Mouse (Mus musculus) liver, embryonic 16.5 days (tissue): ENCODE data around the gene Cited2. TPM values are rescaled to one million over a fixed set of nuclear protein-coding genes. Genes with fewer than 3 reads are reported as not detected.
A peak's percentile ranks its signal among the peaks of the same experiment; 100 is the strongest.

Source experiments
- ATAC-seq: fragments of 200-750 bp; cut with Nextera tagmentation; 2 replicates; pipeline ENCODE4 v1.8.0; 2017; ENCODE audit warnings: low read depth, mild to moderate bottlenecking, moderate number of reproducible peaks, moderate library complexity
- H3K27ac ChIP-seq: fragments of 300-500 bp; sonication (generic); 2 replicates; pipeline ENCODE4 v1.5.1; 2014; ENCODE audit warnings: mild to moderate bottlenecking, low read length
- H3K27me3 ChIP-seq: fragments of 300-500 bp; sonication (generic); 2 replicates; pipeline ENCODE4 v1.6.1; 2014; ENCODE audit warnings: low read depth, low read length, mixed read lengths; ENCODE audit not compliant: control insufficient read depth, insufficient read depth
- H3K36me3 ChIP-seq: fragments of 300-500 bp; sonication (generic); 2 replicates; pipeline ENCODE4 v1.6.1; 2014; ENCODE audit warnings: mild to moderate bottlenecking; ENCODE audit not compliant: control insufficient read depth, insufficient read depth
- H3K4me1 ChIP-seq: fragments of 300-500 bp; sonication (generic); 2 replicates; pipeline ENCODE4 v1.6.1; 2014; ENCODE audit warnings: low read depth, low read length, mixed read lengths; ENCODE audit not compliant: control insufficient read depth
- H3K4me2 ChIP-seq: fragments of 300-500 bp; sonication (generic); 2 replicates; pipeline ENCODE4 v1.6.1; 2014; ENCODE audit warnings: low read depth, low read length, mixed read lengths
- H3K4me3 ChIP-seq: fragments of 300-500 bp; sonication (generic); 2 replicates; pipeline ENCODE4 v1.5.1; 2014; ENCODE audit warnings: low read depth, mild to moderate bottlenecking, low read length
- H3K9ac ChIP-seq: fragments of 300-500 bp; sonication (generic); 2 replicates; pipeline ENCODE4 v1.6.1; 2014; ENCODE audit warnings: low read depth, low read length
- H3K9me3 ChIP-seq: fragments of 300-500 bp; sonication (generic); replicated peaks from 2 replicates; pipeline ENCODE4 v1.6.1; 2016; ENCODE audit warnings: low read length; ENCODE audit not compliant: control insufficient read depth
- WGBS: fragments of 180-500 bp; shearing (Covaris S2); extraction: QIAGEN DNeasy Blood & Tissue Kit; methylation state at CpG from one replicate; pipeline ENCODE4 v1.1.7; 2014; ENCODE audit not compliant: insufficient replicate concordance; 5-methylcytosine and 5-hydroxymethylcytosine counted together
- polyA plus RNA-seq: library from polyadenylated mRNA; unstranded; fragments of >200 nt; fragmentation: Nextera tagmentation; extraction: Ambion mirVana; gene quantifications from 2 replicates; pipeline ENCODE4 v1.2.1, GENCODE M21; 2015

The Cited2 gene
- polyA plus RNA-seq, 1 experiment from 2014 or later, result 19.4 TPM

GRCm38 (mm10) chr10:17760750-17761613 lies 38.0 kb downstream of the Cited2 start:
- no peak overlapping the region for H3K9ac ChIP-seq
- no peaks in the 10 kb centered on the region for H3K4me1 ChIP-seq
- no peaks in the 10 kb centered on the region for H3K27me3 ChIP-seq
- 49% methylated on average over 9 of the region's 9 CpGs for WGBS
- H3K27ac ChIP-seq, result no peak overlapping the region
- H3K4me3 ChIP-seq, result no peak overlapping the region
- ATAC-seq, result 0 out of 2 replicates have a peak, but pooled peaks have one; percentile 45
- no peaks in the 10 kb centered on the region for H3K9me3 ChIP-seq
- H3K4me2 ChIP-seq, result no peak overlapping the region
- H3K36me3 ChIP-seq, result no peaks in the 10 kb centered on the region

DNA sequence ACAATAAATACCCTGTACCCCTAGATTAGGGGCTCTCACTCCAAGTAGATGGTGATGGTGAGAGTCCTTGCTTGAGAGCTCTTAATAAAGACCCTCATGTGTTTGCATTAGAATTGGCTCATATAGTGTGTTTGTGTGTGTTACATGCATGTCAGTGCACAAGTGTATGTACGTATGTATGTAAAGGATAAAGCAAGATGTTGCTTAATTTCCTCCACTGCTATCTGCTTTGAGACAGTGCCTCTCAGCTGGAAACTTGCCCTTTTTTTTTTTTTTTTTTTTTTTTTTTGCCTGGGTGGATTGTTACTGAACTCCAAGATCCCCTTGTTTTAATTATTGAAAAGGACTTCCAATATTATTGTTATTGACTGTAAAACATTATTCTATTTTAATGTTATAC lies 38.6 kb downstream of the Cited2 start:
- 21% methylated on average over 1 of the region's 1 CpGs for WGBS
- Histone ChIP-seq H3K27me3 (no peaks in the 10 kb centered on the region), H3K9ac (no peak overlapping the region), H3K9me3 (no peaks in the 10 kb centered on the region), H3K36me3 (no peaks in the 10 kb centered on the region), H3K27ac (no peak overlapping the region), H3K4me1 (no peaks in the 10 kb centered on the region), H3K4me3 (no peak overlapping the region), H3K4me2 (no peak overlapping the region)
- ATAC-seq, result no peak

- Histone ChIP-seq H3K9ac (no peak overlapping the region), H3K27ac (no peak overlapping the region), H3K4me3 (no peak overlapping the region), H3K4me1 (no peaks in the 10 kb centered on the region), H3K9me3 (no peaks in the 10 kb centered on the region), H3K4me2 (no peak overlapping the region), H3K27me3 (no peaks in the 10 kb centered on the region), H3K36me3 (no peaks in the 10 kb centered on the region)
- 77% methylated on average over 8 of the region's 8 CpGs for WGBS
- ATAC-seq, result no peak
These were observed 39.9 kb downstream of the Cited2 start for GRCm38 (mm10) chr10:17762946-17763345.

DNA sequence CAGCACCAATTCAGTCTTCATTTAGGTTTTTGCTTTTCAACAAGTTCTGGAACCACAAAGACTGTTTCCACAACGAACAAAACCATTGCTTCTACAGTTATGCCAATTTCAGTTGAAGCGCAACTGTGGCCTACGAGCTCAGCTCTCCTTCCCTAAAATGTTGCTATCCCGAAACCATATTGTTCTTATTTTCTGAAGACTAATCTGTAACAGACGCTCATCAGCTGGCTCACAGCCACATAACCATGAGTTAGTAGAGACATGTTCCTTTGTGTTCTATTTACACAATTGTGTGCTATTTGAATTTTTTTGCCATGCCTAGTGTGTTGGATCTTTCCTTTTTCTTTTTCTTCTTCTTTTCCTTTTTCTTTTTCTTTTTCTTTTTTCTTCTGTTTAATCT lies 46.8 kb downstream of the Cited2 start:
- no peaks in the 10 kb centered on the region for H3K4me1 ChIP-seq
- no peaks in the 10 kb centered on the region for H3K9me3 ChIP-seq
- H3K9ac ChIP-seq, result no peak overlapping the region
- no peak overlapping the region for H3K27ac ChIP-seq
- no peaks in the 10 kb centered on the region for H3K27me3 ChIP-seq
- WGBS, result 63% methylated on average over 5 of the region's 5 CpGs
- ATAC-seq, result no peak
- H3K4me2 ChIP-seq, result no peak overlapping the region
- no peak overlapping the region for H3K4me3 ChIP-seq
- no peaks in the 10 kb centered on the region for H3K36me3 ChIP-seq

DNA sequence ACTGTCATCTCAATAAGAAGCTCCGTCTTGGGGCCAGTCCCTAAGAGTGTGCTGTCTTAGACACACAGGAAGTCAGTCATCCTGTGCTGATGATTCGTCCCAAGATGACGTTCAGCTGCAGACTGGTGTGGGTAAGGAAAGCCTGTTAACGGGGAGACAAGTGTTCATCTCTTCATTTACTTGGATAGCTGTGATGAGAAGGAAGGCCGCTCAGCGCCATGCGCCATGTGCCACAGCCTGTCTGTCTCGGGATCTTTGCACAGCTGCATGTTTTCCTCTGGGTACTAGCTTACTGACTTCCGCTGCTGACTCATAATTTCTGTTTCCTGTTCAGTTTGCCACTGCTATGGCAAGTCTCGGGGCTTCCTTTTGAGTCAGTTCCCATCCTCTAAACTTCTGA lies 49.3 kb downstream of the Cited2 start:
- Histone ChIP-seq H3K4me3 (no peak overlapping the region), H3K36me3 (no peaks in the 10 kb centered on the region), H3K27me3 (no peaks in the 10 kb centered on the region), H3K4me1 (no peaks in the 10 kb centered on the region), H3K9me3 (no peaks in the 10 kb centered on the region), H3K27ac (no peak overlapping the region; the same call in 1 of the 2 replicates), H3K4me2 (peak overlapping the region; percentile 39), H3K9ac (no peak overlapping the region)
- WGBS, result 23% methylated on average over 10 of the region's 10 CpGs
- ATAC-seq, result peak; percentile 47; the same call in 1 of the 2 replicates

DNA sequence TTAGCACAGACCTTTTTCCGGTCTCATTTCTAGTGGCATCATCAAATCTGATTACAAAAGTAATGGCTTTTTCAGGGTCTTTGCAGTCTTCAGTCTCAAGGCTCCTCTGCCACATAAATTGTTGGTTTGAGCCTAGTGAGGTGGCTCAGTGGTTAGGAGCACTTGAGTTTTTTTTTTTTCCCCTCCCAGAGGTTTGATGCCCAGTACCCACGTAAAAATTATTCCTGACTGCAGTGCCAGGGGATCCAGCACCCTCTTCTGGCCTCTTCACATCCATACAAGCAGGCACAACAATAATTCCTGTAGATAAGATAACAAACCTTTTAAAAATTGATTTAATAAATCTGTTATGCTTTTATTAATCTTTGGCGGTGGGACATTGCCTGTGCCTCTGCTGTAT lies 51.3 kb downstream of the Cited2 start:
- no peaks in the 10 kb centered on the region for H3K36me3 ChIP-seq
- no peaks in the 10 kb centered on the region for H3K27me3 ChIP-seq
- no peak for ATAC-seq
- H3K4me3 ChIP-seq, result no peak overlapping the region
- H3K9ac ChIP-seq, result no peak overlapping the region
- 63% methylated on average over 3 of the region's 3 CpGs for WGBS
- no peak overlapping the region for H3K4me2 ChIP-seq
- no peaks in the 10 kb centered on the region for H3K4me1 ChIP-seq
- no peak overlapping the region for H3K27ac ChIP-seq
- no peaks in the 10 kb centered on the region for H3K9me3 ChIP-seq

DNA sequence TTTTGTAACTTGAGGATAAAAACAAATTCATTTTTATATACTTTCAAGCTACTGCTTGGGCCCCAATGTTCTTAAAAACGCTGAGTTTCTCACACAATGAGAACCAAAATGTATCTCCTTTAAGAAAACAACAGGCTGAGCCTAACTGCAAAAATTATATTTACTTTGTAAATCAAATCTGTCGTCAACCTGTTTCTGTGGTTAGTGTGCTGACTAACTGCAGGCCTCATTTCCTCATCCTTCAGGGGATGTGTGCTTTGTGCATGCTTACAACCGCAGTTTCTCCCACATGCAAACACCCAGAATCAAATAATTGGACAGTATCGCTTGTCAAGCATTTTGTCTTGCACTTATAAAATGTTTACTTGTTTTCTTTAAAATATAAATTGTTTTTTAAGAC lies 52.1 kb downstream of the Cited2 start:
- no peak for ATAC-seq
- no peak overlapping the region for H3K4me3 ChIP-seq
- no peaks in the 10 kb centered on the region for H3K9me3 ChIP-seq
- no peaks in the 10 kb centered on the region for H3K4me1 ChIP-seq
- H3K36me3 ChIP-seq, result no peaks in the 10 kb centered on the region
- no peak overlapping the region for H3K27ac ChIP-seq
- no peak overlapping the region for H3K9ac ChIP-seq
- no peaks in the 10 kb centered on the region for H3K27me3 ChIP-seq
- 23% methylated on average over 4 of the region's 4 CpGs for WGBS
- H3K4me2 ChIP-seq, result no peak overlapping the region

Other genes with a start within 250 kb of the Cited2 start
- gene Txlnb, start 73.0 kb downstream of the Cited2 start, polyA plus RNA-seq, result 0.29 and 0.35 TPM in 2 replicates
- 2.0 and 2.7 TPM in 2 replicates for gene Heca, start 224.8 kb downstream of the Cited2 start, polyA plus RNA-seq